Mouse (Mus musculus) ES-Bruce4 (cell line): ENCODE results near the gene Samt4. TPM values are rescaled to one million over a fixed set of nuclear protein-coding genes. Genes with fewer than 3 reads are reported as not detected.
"Not testable (repeated sequence)": the region's sequence is repeated elsewhere in the genome, so short reads cannot be mapped to it uniquely, and the experiment has no call there.

ENCODE experiments used
- H3K27ac ChIP-seq: 2 replicates; pipeline ENCODE4 v1.5.1; 2012; ENCODE audit warnings: low read length, inconsistent platforms; ENCODE audit not compliant: insufficient read depth
- H3K27me3 ChIP-seq: 2 replicates; pipeline ENCODE4 v1.6.1; 2012; ENCODE audit warnings: mild to moderate bottlenecking, low read length, inconsistent platforms; ENCODE audit not compliant: control insufficient read depth, poor library complexity, insufficient read depth, severe bottlenecking
- H3K36me3 ChIP-seq: 2 replicates; pipeline ENCODE4 v1.6.1; 2012; ENCODE audit warnings: inconsistent platforms, mild to moderate bottlenecking, low read length, moderate library complexity; ENCODE audit not compliant: control insufficient read depth, poor library complexity, insufficient read depth, severe bottlenecking
- H3K4me1 ChIP-seq: one replicate; pipeline ENCODE4 v1.8.1; 2011; ENCODE audit warnings: low read length; ENCODE audit not compliant: control insufficient read depth, insufficient read depth
- H3K4me3 ChIP-seq: 2 replicates; pipeline ENCODE4 v1.5.1; 2011; ENCODE audit warnings: low read depth, mild to moderate bottlenecking, low read length
- H3K9ac ChIP-seq: 2 replicates; pipeline ENCODE4 v1.6.1; 2012; ENCODE audit warnings: low read depth, mild to moderate bottlenecking, inconsistent platforms; ENCODE audit not compliant: poor library complexity, severe bottlenecking
- H3K9me3 ChIP-seq: replicated peaks from 2 replicates; pipeline ENCODE4 v1.6.1; 2012; ENCODE audit warnings: mild to moderate bottlenecking, low read length, inconsistent platforms; ENCODE audit not compliant: control insufficient read depth, poor library complexity, insufficient read depth, severe bottlenecking
- CTCF ChIP-seq: IDR thresholded peaks from one replicate; pipeline ENCODE4 v1.8.1; 2011; ENCODE audit warnings: low read depth, low read length
- EP300 ChIP-seq: IDR thresholded peaks from 2 replicates; pipeline ENCODE4 v1.6.1; 2011; ENCODE audit warnings: low read depth, low read length; ENCODE audit not compliant: insufficient read depth
- POLR2A ChIP-seq: IDR thresholded peaks from one replicate; pipeline ENCODE4 v1.8.1; 2011; ENCODE audit warnings: low read length; ENCODE audit not compliant: insufficient read depth
- polyA plus RNA-seq: library from polyadenylated mRNA; stranded (reverse); fragments of >200 nt; gene quantifications from 2 replicates; pipeline ENCODE4 v1.2.4, GENCODE M21; 2011; ENCODE audit warnings: low read depth; ENCODE audit not compliant: missing spikeins, insufficient read depth, insufficient read length

Samt4 gene
- polyA plus RNA-seq = not detected in 2 replicates

DNA sequence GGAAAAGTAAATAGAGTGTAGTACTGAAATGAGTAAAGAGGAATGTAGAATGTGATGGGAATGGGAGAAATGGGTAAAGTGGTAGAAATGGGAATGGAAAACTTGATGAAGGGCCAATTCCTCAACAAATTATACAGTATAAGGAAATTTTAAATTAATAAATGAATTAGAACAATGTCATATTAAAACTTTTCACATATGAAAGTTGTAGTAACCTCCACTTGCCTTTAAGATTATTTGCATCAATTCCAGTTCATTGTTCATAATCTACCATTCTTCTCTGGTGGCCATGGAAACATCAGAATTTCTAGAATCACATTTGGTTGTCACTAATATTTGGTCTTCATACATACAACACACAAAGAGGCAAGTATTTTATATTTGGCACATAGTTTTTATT, at the start of gene Samt4:
TSS of gene Samt4 (plus strand) at position 301 of the 400 bp plus-strand sequence.
- H3K27ac ChIP-seq = no peak within 1 kb of the TSS
- no peaks in the 10 kb centered on the region for H3K9me3 ChIP-seq
- no peaks in the 10 kb centered on the region for H3K27me3 ChIP-seq
- no peak for TF ChIP-seq CTCF
- TF ChIP-seq POLR2A = no peak
- TF ChIP-seq EP300 = no peak
- no peak within 1 kb of the TSS for H3K9ac ChIP-seq
- H3K4me3 ChIP-seq = no peak within 1 kb of the TSS
- H3K4me1 ChIP-seq = no peaks in the 10 kb centered on the region
- no peaks in the 10 kb centered on the region for H3K36me3 ChIP-seq

DNA sequence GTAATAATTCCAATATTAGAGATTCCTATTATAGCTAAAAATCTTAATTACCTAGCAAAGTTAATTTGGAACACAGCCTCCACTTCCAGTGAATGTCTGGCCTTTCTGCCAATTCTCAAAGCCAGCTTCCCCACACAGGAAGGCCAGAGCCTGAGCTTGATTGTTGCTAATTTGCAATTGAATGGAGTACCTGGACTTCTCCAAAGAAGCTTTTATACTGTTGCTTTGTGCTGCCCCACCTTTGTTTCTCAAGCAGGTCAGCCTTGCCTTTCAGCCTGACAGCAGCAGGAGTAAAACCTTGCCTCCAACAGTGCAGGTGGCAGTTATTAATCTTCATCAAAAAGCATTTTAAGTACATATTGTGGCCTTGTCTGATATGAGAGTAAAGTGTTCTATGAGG, 38.1 kb upstream of the Samt4 start:
- H3K4me3 ChIP-seq, H3K4me1 ChIP-seq, H3K27me3 ChIP-seq, H3K9ac ChIP-seq, H3K36me3 ChIP-seq, H3K9me3 ChIP-seq, H3K27ac ChIP-seq: not testable (repeated sequence)

DNA sequence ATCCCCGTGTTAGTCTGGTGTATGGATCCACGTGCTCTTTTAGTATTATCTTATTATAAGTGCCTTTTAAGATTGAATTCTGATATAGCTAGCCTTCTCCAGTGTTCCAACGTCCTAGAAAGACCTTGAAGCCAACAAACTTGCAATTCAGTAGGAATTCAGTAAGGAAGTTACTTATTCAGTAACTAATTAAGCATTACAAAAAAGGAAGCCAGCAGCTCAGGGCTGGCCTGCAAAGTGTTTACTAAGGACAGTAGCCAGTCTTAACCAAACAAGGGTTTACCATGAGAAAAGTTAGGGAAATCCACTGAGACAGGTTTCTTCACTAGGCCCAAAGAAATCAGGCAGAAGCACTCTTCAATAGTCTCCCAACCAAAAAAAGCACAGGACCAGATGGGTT, 13.4 kb upstream of the Samt4 start:
- H3K4me1 ChIP-seq, H3K9me3 ChIP-seq, H3K27ac ChIP-seq, H3K27me3 ChIP-seq, H3K4me3 ChIP-seq, H3K9ac ChIP-seq, H3K36me3 ChIP-seq: not testable (repeated sequence)

Other genes starting within 250 kb of the Samt4 start
- not detected in 2 replicates for gene 4930524N10Rik, start 138.6 kb upstream of the Samt4 start, polyA plus RNA-seq
- not detected in 2 replicates for gene Samt2, start 97.4 kb downstream of the Samt4 start, polyA plus RNA-seq